Comparison of ENCODE assay signal across 13 mouse cellular contexts in the genomic region with DNA sequence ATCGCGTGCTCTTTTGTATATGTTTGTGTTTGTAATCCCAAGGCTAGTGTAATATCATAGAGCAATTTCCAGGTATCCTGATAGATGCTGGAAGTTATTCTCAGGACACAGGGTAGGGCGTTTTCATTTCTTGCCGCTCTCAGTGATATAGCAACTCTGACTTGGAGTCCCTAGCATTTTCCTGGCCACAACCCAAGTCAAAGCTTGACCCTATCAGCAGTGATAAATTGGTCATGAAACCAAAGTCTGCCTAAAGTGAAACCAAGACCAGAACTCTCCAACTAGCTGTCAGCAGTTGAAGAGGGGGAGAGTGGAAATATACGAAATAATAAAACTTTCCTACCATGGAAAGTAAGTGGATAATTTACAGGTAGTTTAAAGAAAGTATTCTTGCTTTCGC.
DNase-seq lines count a peak whose midpoint lies in the region; ATAC-seq lines count a peak whose summit lies in the region.
"Had no signal": no experiment of that assay in that cellular context is flagged by ENCODE, and none has a peak within 500 bp of the region (broad histone marks: within the 10 kb centered on the region; RNA-seq: fewer than 3 reads in every experiment).

No protein-coding gene starts in this region.

- no peak overlapping the region for H3K4me2 ChIP-seq in intestine, embryonic 16.5 days (ENCODE audit: low read depth, low read length)
- H3K4me2 ChIP-seq in midbrain, embryonic 16.5 days (ENCODE audit: low read length), result no peak overlapping the region
- H3K4me2 ChIP-seq: limb, embryonic 13.5 days had no signal

- H3K27ac ChIP-seq in intestine, embryonic 16.5 days (ENCODE audit: low read length), result no peak overlapping the region
- H3K27ac ChIP-seq in midbrain, embryonic 16.5 days (ENCODE audit: low read length), result no peak overlapping the region
- H3K27ac ChIP-seq: hindbrain, postnatal 0 days; limb, embryonic 13.5 days; midbrain, embryonic 10.5 days had no signal

- ATAC-seq in intestine, embryonic 16.5 days, result peak; percentile 46; the same call in 1 of the 2 replicates
- no peak for ATAC-seq in midbrain, embryonic 16.5 days
- ATAC-seq: hindbrain, postnatal 0 days; Patski had no signal

- H3K36me3 ChIP-seq in intestine, embryonic 16.5 days (ENCODE audit: control insufficient read depth, insufficient read depth, low read length), result no peaks in the 10 kb centered on the region
- H3K36me3 ChIP-seq in midbrain, embryonic 16.5 days (ENCODE audit: control insufficient read depth, insufficient read depth, low read length), result no peaks in the 10 kb centered on the region
- H3K36me3 ChIP-seq: limb, embryonic 13.5 days; midbrain, embryonic 10.5 days had no signal

- 0 out of 2 replicates have a peak, but pooled peaks cover 3% of the 10 kb centered on the region for H3K4me1 ChIP-seq in intestine, embryonic 16.5 days (ENCODE audit: control insufficient read depth, insufficient read depth, low read length)
- no peaks in the 10 kb centered on the region for H3K4me1 ChIP-seq in midbrain, embryonic 16.5 days (ENCODE audit: control insufficient read depth, insufficient read depth, low read length)
- H3K4me1 ChIP-seq: midbrain, embryonic 10.5 days had no signal

- 66% methylated on average over 6 of the region's 6 CpGs for WGBS in intestine, embryonic 16.5 days
- 92% methylated on average over 6 of the region's 6 CpGs for WGBS in midbrain, embryonic 16.5 days

- H3K9ac ChIP-seq in intestine, embryonic 16.5 days (ENCODE audit: low read depth, low read length), result no peak overlapping the region
- H3K9ac ChIP-seq in midbrain, embryonic 16.5 days (ENCODE audit: low read depth, low read length), result no peak overlapping the region
- H3K9ac ChIP-seq: limb, embryonic 13.5 days had no signal

- no peaks in the 10 kb centered on the region for H3K9me3 ChIP-seq in intestine, embryonic 16.5 days (ENCODE audit: control insufficient read depth, low read length)
- 0 out of 2 replicates have a peak, but pooled peaks cover 2% of the 10 kb centered on the region for H3K9me3 ChIP-seq in midbrain, embryonic 16.5 days (replicated peaks; ENCODE audit: control insufficient read depth, low read length, poor library complexity, severe bottlenecking)
- H3K9me3 ChIP-seq: limb, embryonic 13.5 days; midbrain, embryonic 10.5 days had no signal

- DNase-seq in gastrocnemius, adult 18-20 months (ENCODE audit: low spot score), result peak; percentile 55
- no peak for DNase-seq in gastrocnemius, postnatal 4 days (ENCODE audit: low spot score in 2 of 2)
- peak; percentile 57 for DNase-seq in adrenal gland, postnatal 10 days
- peak; percentile 31 for DNase-seq in lung, postnatal 14 days
- DNase-seq in thymus, postnatal 25 days, result no peak
- no peak for DNase-seq in cerebellum, adult 18-20 months
- DNase-seq: B cell, adult 2 months had no signal

- H3K27me3 ChIP-seq in intestine, embryonic 16.5 days (replicated peaks; ENCODE audit: control insufficient read depth, insufficient read depth, low read length), result no peaks in the 10 kb centered on the region
- no peaks in the 10 kb centered on the region for H3K27me3 ChIP-seq in midbrain, embryonic 16.5 days (ENCODE audit: control insufficient read depth, insufficient read depth, low read depth, low read length)
- H3K27me3 ChIP-seq: limb, embryonic 13.5 days; Patski had no signal

- H3K4me3 ChIP-seq in intestine, embryonic 16.5 days (ENCODE audit: low read length), result no peak overlapping the region
- H3K4me3 ChIP-seq in midbrain, embryonic 16.5 days (ENCODE audit: low read depth, low read length), result no peak overlapping the region
- H3K4me3 ChIP-seq: limb, embryonic 13.5 days; midbrain, embryonic 10.5 days had no signal

Comparison
In these comparisons a context has a peak if more than half of its experiments do, and no peak if none do; other contexts are left out.
1. DNase-seq: peak in gastrocnemius, adult 18-20 months (single experiment), adrenal gland, postnatal 10 days (single experiment) and lung, postnatal 14 days (single experiment); none in gastrocnemius, postnatal 4 days (0 of 2), thymus, postnatal 25 days (single experiment) and cerebellum, adult 18-20 months (0 of 2).